Mouse (Mus musculus) ES-E14 (cell line): ENCODE results near the gene Nol4l.

Source experiments
- CHD2 ChIP-seq: IDR thresholded peaks from 2 replicates; pipeline ENCODE4 v1.6.1; 2014; ENCODE audit warnings: mild to moderate bottlenecking, low read depth, low read length, inconsistent platforms
- HCFC1 ChIP-seq: IDR thresholded peaks from 2 replicates; pipeline ENCODE4 v1.6.1; 2012; ENCODE audit warnings: low read length, inconsistent platforms, borderline replicate concordance; ENCODE audit not compliant: insufficient read depth
- MAFK ChIP-seq: IDR thresholded peaks from 2 replicates; pipeline ENCODE4 v1.6.1; 2014; ENCODE audit warnings: mild to moderate bottlenecking, low read depth, low read length, inconsistent platforms; ENCODE audit not compliant: insufficient read depth
- ZC3H11A ChIP-seq: IDR thresholded peaks from 2 replicates; pipeline ENCODE4 v1.6.1; 2012; ENCODE audit warnings: low read depth, mild to moderate bottlenecking, inconsistent platforms, low read length, borderline replicate concordance
- ZNF384 ChIP-seq: IDR thresholded peaks from 2 replicates; pipeline ENCODE4 v1.6.1; 2012; ENCODE audit warnings: low read depth, low read length, inconsistent platforms

DNA sequence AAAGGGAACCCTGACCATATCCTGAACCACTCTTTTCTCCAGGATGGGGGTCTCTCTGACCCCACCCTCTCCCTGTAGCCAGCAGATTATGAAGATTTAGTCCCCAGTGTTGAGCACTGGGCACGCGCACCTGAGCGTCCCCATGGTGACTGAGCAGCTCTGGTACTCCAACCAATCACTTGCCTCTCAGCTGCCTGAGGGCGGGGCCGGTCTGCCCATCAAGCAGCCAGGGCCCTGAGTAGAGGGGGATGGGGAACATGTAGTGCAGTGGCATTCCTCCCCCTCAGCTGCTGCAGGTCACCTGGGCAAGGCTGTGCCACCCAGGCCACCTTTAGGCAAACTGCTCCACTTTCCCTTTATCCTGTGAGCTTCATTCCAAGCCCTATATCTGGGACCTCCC is 107.7 kb downstream of the Nol4l start:
- TF ChIP-seq HCFC1 (no peak), ZNF384 (no peak), ZC3H11A (no peak), CHD2 (no peak), MAFK (no peak)
